Mouse (Mus musculus): Measurements from ENCODE around the gene Gm20547. TPM values are rescaled to one million over a fixed set of nuclear protein-coding genes. Genes with fewer than 3 reads are reported as not detected.
"Not testable (repeated sequence)": the region's sequence is repeated elsewhere in the genome, so short reads cannot be mapped to it uniquely, and the experiment has no call there.

The Gm20547 gene
- polyA plus RNA-seq, 1 experiment from 2014 or later = 0.18 TPM

GRCm38 (mm10) chr17:34840736-34841307 lies 41.0 kb downstream of the Gm20547 start:
- Histone ChIP-seq H3K9me3 (no peaks in the 10 kb centered on the region), H3K36me3 (replicated peaks) (peaks cover 62% of the 10 kb centered on the region), H3K9ac (no peak overlapping the region), H3K27me3 (replicated peaks) (no peaks in the 10 kb centered on the region), H3K4me1 (peaks cover 21% of the 10 kb centered on the region), H3K4me3 (no peak overlapping the region), H3K27ac (no peak overlapping the region), H3K4me2 (no peak overlapping the region)
- no peak for ATAC-seq (replicated peaks)
- 92% methylated on average over 6 of the region's 6 CpGs for WGBS

DNA sequence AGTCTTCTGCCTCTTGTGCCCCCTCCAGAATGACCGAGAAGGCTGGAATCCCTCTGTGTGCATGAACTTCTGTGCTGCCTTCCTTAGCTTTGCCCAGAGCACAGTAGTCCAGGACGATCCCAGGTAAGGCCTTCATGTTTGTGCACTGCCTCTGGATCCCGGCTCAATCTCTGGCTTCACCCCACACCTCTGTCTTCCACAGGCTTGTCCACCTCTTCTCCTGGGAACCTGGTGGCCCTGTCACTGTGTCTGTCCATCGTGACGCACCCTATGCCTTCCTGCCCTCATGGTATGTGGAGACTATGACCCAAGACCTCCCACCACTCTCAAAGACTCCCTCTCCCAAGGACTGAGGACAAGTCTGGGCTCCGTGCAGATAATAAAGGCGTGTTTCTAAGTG lies 43.1 kb downstream of the Gm20547 start:
- peaks cover 42% of the 10 kb centered on the region for H3K36me3 ChIP-seq (replicated peaks)
- 91% methylated on average over 7 of the region's 7 CpGs for WGBS
- H3K27me3 ChIP-seq (replicated peaks) = no peaks in the 10 kb centered on the region
- H3K4me3 ChIP-seq = no peak overlapping the region
- no peak for ATAC-seq (replicated peaks)
- no peak overlapping the region for H3K4me2 ChIP-seq
- no peak overlapping the region for H3K9ac ChIP-seq
- H3K27ac ChIP-seq = no peak overlapping the region
- H3K4me1 ChIP-seq = peaks cover 31% of the 10 kb centered on the region
- H3K9me3 ChIP-seq = no peaks in the 10 kb centered on the region

DNA sequence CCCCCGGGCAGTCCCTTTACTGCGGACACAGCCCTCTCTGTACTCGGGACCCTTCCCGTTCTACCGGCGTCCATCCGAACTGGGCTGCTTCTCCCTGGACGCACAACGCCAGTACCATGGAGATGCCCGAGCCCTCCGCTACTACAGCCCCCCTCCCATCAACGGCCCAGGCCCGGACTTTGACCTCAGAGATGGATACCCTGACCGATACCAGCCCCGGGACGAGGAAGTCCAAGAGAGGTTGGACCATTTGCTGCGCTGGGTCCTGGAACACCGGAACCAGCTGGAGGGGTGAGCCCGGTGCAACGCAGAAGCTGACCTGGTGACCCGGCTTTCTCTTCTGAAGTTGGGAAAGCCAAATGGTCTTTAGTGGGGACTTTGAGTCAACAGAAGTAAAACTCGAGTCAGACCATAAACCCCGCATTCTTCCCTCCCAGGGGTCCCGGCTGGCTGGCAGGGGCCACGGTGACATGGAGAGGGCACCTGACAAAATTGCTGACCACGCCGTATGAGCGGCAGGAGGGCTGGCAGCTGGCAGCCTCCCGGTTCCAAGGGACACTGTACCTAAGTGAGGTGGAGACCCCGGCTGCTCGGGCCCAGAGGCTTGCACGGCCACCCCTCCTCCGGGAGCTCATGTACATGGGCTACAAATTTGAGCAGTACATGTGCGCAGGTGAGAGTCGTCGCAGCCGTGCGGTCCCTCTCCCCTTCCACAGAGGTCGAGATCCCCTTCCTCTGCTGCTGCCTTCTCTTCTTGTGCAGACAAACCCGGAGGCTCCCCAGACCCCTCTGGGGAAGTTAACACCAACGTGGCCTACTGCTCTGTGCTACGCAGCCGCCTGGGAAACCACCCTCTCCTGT lies 44.1 kb downstream of the Gm20547 start:
- peaks cover 36% of the 10 kb centered on the region for H3K36me3 ChIP-seq (replicated peaks)
- no peaks in the 10 kb centered on the region for H3K27me3 ChIP-seq (replicated peaks)
- 44% methylated on average over 43 of the region's 43 CpGs for WGBS
- H3K4me3 ChIP-seq = peak overlapping the region; percentile 87
- peak; percentile 25 for ATAC-seq (replicated peaks)
- peak overlapping the region; percentile 98 for H3K4me2 ChIP-seq
- peak overlapping the region; percentile 70 for H3K9ac ChIP-seq
- peaks cover 31% of the 10 kb centered on the region for H3K4me1 ChIP-seq
- peak overlapping the region; percentile 84 for H3K27ac ChIP-seq
- H3K9me3 ChIP-seq = no peaks in the 10 kb centered on the region

GRCm38 (mm10) chr17:34836856-34837221 lies 45.0 kb downstream of the Gm20547 start, which contains the start of the genes Stk19 and Dxo:
TSS of gene Stk19 (minus strand) at chr17:34836945.
TSS of gene Dxo (plus strand) at chr17:34837019.
- Histone ChIP-seq H3K4me1 (peaks cover 31% of the 10 kb centered on the region), H3K36me3 (replicated peaks) (peaks cover 33% of the 10 kb centered on the region), H3K9me3 (no peaks in the 10 kb centered on the region), H3K4me3 (peak within 1 kb of the TSS; percentile 87), H3K9ac (peak within 1 kb of the TSS; percentile 70), H3K27ac (peak within 1 kb of the TSS; percentile 84), H3K27me3 (replicated peaks) (no peaks in the 10 kb centered on the region), H3K4me2 (peak within 1 kb of the TSS; percentile 98)
- peak; percentile 93 for ATAC-seq (replicated peaks)
- under 1% methylated on average over 40 of the region's 40 CpGs for WGBS

DNA sequence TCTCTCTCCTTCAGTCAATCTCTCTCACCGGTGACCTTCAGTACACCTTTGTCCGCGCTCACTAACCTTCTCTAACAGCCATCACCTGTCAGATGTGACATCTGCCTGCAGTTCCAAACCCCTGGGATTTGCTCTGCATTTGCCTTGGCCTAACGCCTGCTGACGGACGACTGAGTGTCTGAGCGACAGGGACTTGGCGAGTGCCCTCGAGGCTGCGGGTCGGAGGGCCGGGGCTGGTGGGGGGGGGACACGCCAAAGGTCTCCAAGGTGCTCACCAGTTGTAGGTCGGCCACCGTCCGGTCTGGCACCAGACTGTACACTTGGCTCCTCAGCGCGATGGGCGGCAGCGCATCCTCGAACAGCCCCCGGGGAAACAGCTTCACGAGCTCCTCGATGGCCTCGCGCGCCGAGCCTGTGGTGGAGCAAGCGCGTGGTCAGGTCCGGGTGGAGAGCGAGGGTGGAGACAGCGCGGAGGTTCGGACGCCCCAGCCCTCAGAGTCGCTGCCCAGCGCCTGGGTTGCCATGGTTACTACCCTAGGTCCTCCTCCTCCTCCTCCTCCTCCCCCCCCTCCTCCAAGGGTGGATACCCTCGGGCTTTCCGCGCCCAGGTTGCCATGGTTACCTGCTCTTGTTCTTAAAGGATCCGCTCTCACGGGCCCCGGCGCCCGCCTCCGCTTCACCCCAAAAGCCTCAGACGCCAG lies 45.5 kb downstream of the Gm20547 start:
- Histone ChIP-seq H3K9ac (peak overlapping the region; percentile 70), H3K9me3 (no peaks in the 10 kb centered on the region), H3K36me3 (replicated peaks) (peaks cover 29% of the 10 kb centered on the region), H3K27me3 (replicated peaks) (no peaks in the 10 kb centered on the region), H3K27ac (peak overlapping the region; percentile 84), H3K4me3 (peak overlapping the region; percentile 87), H3K4me2 (peak overlapping the region; percentile 98), H3K4me1 (peaks cover 31% of the 10 kb centered on the region)
- peak; percentile 85 for ATAC-seq (replicated peaks)
- 3% methylated on average over 48 of the region's 48 CpGs for WGBS

GRCm38 (mm10) chr17:34830776-34831175 lies 51.1 kb downstream of the Gm20547 start:
- Histone ChIP-seq H3K4me1 (peaks cover 10% of the 10 kb centered on the region), H3K36me3 (replicated peaks) (peaks cover 41% of the 10 kb centered on the region)
- H3K9me3 ChIP-seq; H3K27me3 ChIP-seq (replicated peaks); ATAC-seq (replicated peaks); H3K9ac ChIP-seq; H3K4me2 ChIP-seq; H3K4me3 ChIP-seq; H3K27ac ChIP-seq: not testable (repeated sequence)
- WGBS = 88% methylated on average over 1 of the region's 1 CpGs

- H3K36me3 ChIP-seq (replicated peaks) = no peaks in the 10 kb centered on the region
- no peak overlapping the region for H3K9ac ChIP-seq
- no peak for ATAC-seq (replicated peaks)
- H3K4me1 ChIP-seq = no peaks in the 10 kb centered on the region
- H3K4me2 ChIP-seq = no peak overlapping the region
- WGBS = 81% methylated on average over 7 of the region's 7 CpGs
- H3K9me3 ChIP-seq = no peaks in the 10 kb centered on the region
- H3K27me3 ChIP-seq (replicated peaks) = no peaks in the 10 kb centered on the region
- H3K27ac ChIP-seq = no peak overlapping the region
- H3K4me3 ChIP-seq = no peak overlapping the region
Measured at GRCm38 (mm10) chr17:34814818-34815370, 66.9 kb downstream of the Gm20547 start.

DNA sequence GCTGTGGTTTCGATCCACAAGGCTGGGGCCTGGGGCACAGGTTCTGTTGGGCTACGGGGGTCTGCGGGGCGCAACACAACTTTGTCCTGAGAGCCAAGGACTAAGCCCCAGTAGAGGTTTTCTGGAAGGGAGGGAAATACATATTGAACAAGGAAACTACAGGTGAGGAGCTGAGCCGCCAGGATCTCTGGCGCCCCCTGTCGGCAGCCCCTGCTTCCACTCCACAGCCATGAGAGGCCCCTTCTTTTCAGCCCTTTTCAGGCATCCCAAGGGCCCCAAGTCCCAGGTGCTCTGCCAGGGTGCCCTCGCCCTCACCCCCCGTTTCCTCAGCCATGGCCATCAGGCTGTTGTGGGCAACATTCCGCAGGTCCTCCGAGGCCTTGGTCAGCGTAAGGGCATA lies 68.1 kb downstream of the Gm20547 start:
- not testable (repeated sequence) for H3K4me2 ChIP-seq; H3K9me3 ChIP-seq; H3K27me3 ChIP-seq (replicated peaks); H3K36me3 ChIP-seq (replicated peaks); ATAC-seq (replicated peaks); H3K4me3 ChIP-seq; H3K27ac ChIP-seq; H3K4me1 ChIP-seq; H3K9ac ChIP-seq
- 63% methylated on average over 12 of the region's 12 CpGs for WGBS

- no peak overlapping the region for H3K27ac ChIP-seq
- WGBS = 74% methylated on average over 15 of the region's 15 CpGs
- H3K9me3 ChIP-seq = no peaks in the 10 kb centered on the region
- no peak overlapping the region for H3K4me3 ChIP-seq
- H3K9ac ChIP-seq = no peak overlapping the region
- ATAC-seq (replicated peaks) = no peak
- no peak overlapping the region for H3K4me2 ChIP-seq
- no peaks in the 10 kb centered on the region for H3K4me1 ChIP-seq
- no peaks in the 10 kb centered on the region for H3K27me3 ChIP-seq (replicated peaks)
- no peaks in the 10 kb centered on the region for H3K36me3 ChIP-seq (replicated peaks)
Measured at GRCm38 (mm10) chr17:34811275-34811674, 70.6 kb downstream of the Gm20547 start.

- H3K27ac ChIP-seq; H3K27me3 ChIP-seq (replicated peaks); H3K4me1 ChIP-seq; H3K36me3 ChIP-seq (replicated peaks); H3K4me2 ChIP-seq; H3K4me3 ChIP-seq; ATAC-seq (replicated peaks); H3K9ac ChIP-seq; H3K9me3 ChIP-seq: not testable (repeated sequence)
- WGBS = 86% methylated on average over 8 of the region's 8 CpGs
Measured at GRCm38 (mm10) chr17:34810811-34811210, 71.0 kb downstream of the Gm20547 start.

- not testable (repeated sequence) for H3K4me1 ChIP-seq; H3K36me3 ChIP-seq (replicated peaks); H3K9me3 ChIP-seq; H3K27me3 ChIP-seq (replicated peaks); H3K4me2 ChIP-seq; H3K27ac ChIP-seq; ATAC-seq (replicated peaks); H3K9ac ChIP-seq; H3K4me3 ChIP-seq
- 90% methylated on average over 5 of the region's 5 CpGs for WGBS
Measured at GRCm38 (mm10) chr17:34810411-34810810, 71.4 kb downstream of the Gm20547 start.

- WGBS = 84% methylated on average over 6 of the region's 6 CpGs
- ATAC-seq (replicated peaks) = no peak
- no peak overlapping the region for H3K4me2 ChIP-seq
Measured at GRCm38 (mm10) chr17:34808599-34809205, 73.1 kb downstream of the Gm20547 start.

More at GRCm38 (mm10) chr17:34808599-34809205, 73.1 kb downstream of the Gm20547 start:
- Histone ChIP-seq H3K9me3 (no peaks in the 10 kb centered on the region), H3K27ac (no peak overlapping the region), H3K9ac (no peak overlapping the region), H3K36me3 (replicated peaks) (no peaks in the 10 kb centered on the region), H3K27me3 (replicated peaks) (no peaks in the 10 kb centered on the region), H3K4me3 (no peak overlapping the region), H3K4me1 (no peaks in the 10 kb centered on the region)
